Mouse (Mus musculus) MEL (cell line): ENCODE results near the gene Gpnmb. TPM values are rescaled to one million over a fixed set of nuclear protein-coding genes. Genes with fewer than 3 reads are reported as not detected.
A peak's percentile ranks its signal among the peaks of the same experiment; 100 is the strongest.

ENCODE experiments used
- DNase-seq: peaks from one replicate; pipeline ENCODE4 v3.0.0; 2011; ENCODE audit warnings: low read depth, low spot score
- H3K27ac ChIP-seq: 2 replicates; pipeline ENCODE4 v1.5.1; 2012; ENCODE audit warnings: low read depth, mild to moderate bottlenecking, control low read depth, low read length, moderate library complexity; ENCODE audit not compliant: control insufficient read depth
- H3K27me3 ChIP-seq, 2 experiments: fragments of 150-350 bp in 1 of 2; sonication (generic) in 1 of 2; 2 replicates each; pipeline ENCODE4 v1.6.1; 2012; ENCODE audit warnings: low read length in 2 of 2, mild to moderate bottlenecking in 2 of 2, improper control_type of control experiment in 1 of 2, moderate library complexity in 1 of 2; ENCODE audit not compliant: insufficient read depth in 2 of 2, control insufficient read depth in 1 of 2
- H3K36me3 ChIP-seq, 2 experiments: 2 replicates each; pipeline ENCODE4 v1.6.1; 2012 to 2014; ENCODE audit warnings: low read length in 2 of 2, improper control_type of control experiment in 1 of 2, inconsistent platforms in 1 of 2, mild to moderate bottlenecking in 1 of 2; ENCODE audit not compliant: insufficient read depth in 2 of 2, control insufficient read depth in 1 of 2
- H3K4me1 ChIP-seq, 2 experiments: fragments of 150-350 bp in 1 of 2; sonication (generic) in 1 of 2; 2 replicates each; pipeline ENCODE4 v1.6.1; 2012; ENCODE audit warnings: low read length in 2 of 2, improper control_type of control experiment in 1 of 2, mild to moderate bottlenecking in 1 of 2; ENCODE audit not compliant: insufficient read depth in 2 of 2, control insufficient read depth in 1 of 2
- H3K4me3 ChIP-seq, 2 experiments: fragments of 150-350 bp in 1 of 2; sonication (generic) in 1 of 2; 2 replicates each; pipeline ENCODE4 v1.5.1; 2012; ENCODE audit warnings: low read depth in 2 of 2, low read length in 2 of 2, mild to moderate bottlenecking in 2 of 2, moderate library complexity in 2 of 2, control low read depth in 1 of 2, improper control_type of control experiment in 1 of 2; ENCODE audit not compliant: control insufficient read depth in 1 of 2, insufficient read depth in 1 of 2
- H3K79me2 ChIP-seq: 2 replicates; pipeline ENCODE4 v1.6.1; 2012; ENCODE audit warnings: mild to moderate bottlenecking, low read length, moderate library complexity; ENCODE audit not compliant: control insufficient read depth, poor library complexity, insufficient read depth
- H3K9ac ChIP-seq: 2 replicates; pipeline ENCODE4 v1.6.1; 2012; ENCODE audit warnings: low read depth, mild to moderate bottlenecking, control low read depth, low read length, moderate library complexity; ENCODE audit not compliant: control insufficient read depth, poor library complexity, severe bottlenecking
- H3K9me3 ChIP-seq: fragments of 150-350 bp; sonication (generic); replicated peaks from 2 replicates; pipeline ENCODE4 v1.6.1; 2012; ENCODE audit warnings: mild to moderate bottlenecking, low read length, improper control_type of control experiment, moderate library complexity; ENCODE audit not compliant: insufficient read depth
- BHLHE40 ChIP-seq: IDR thresholded peaks from 2 replicates; pipeline ENCODE4 v1.6.1; 2012; ENCODE audit warnings: low read depth, mild to moderate bottlenecking, inconsistent platforms, low read length, improper control_type of control experiment, borderline replicate concordance
- CHD1 ChIP-seq: IDR thresholded peaks from 2 replicates; pipeline ENCODE4 v1.6.1; 2012; ENCODE audit warnings: low read depth, mild to moderate bottlenecking, inconsistent platforms, low read length, improper control_type of control experiment
- CTCF ChIP-seq, 3 experiments: IDR thresholded peaks in 2 of 3; conservative IDR thresholded peaks in 1 of 3; 2 replicates each; pipeline ENCODE4 v1.5.1; 2011 to 2012; ENCODE audit warnings: low read length in 3 of 3, low read depth in 2 of 3, mild to moderate bottlenecking in 2 of 3, improper control_type of control experiment in 1 of 3, inconsistent platforms in 1 of 3, mixed read lengths in 1 of 3, moderate library complexity in 1 of 3; ENCODE audit not compliant: control insufficient read depth in 1 of 3, insufficient read depth in 1 of 3, poor library complexity in 1 of 3, severe bottlenecking in 1 of 3
- ELF1 ChIP-seq: IDR thresholded peaks from 2 replicates; pipeline ENCODE4 v1.6.1; 2014; ENCODE audit warnings: low read depth, mild to moderate bottlenecking, inconsistent platforms, low read length, improper control_type of control experiment, moderate library complexity
- EP300 ChIP-seq, 2 experiments: IDR thresholded peaks; 2 replicates each; pipeline ENCODE4 v1.6.1; 2011; ENCODE audit warnings: improper control_type of control experiment in 2 of 2, low read length in 2 of 2, low read depth in 1 of 2, mild to moderate bottlenecking in 1 of 2
- GATA1 ChIP-seq: IDR thresholded peaks from 2 replicates; pipeline ENCODE4 v1.6.1; 2011; ENCODE audit warnings: low read depth, low read length, improper control_type of control experiment
- HCFC1 ChIP-seq: IDR thresholded peaks from 2 replicates; pipeline ENCODE4 v1.6.1; 2012; ENCODE audit warnings: low read depth, mild to moderate bottlenecking, inconsistent platforms, low read length, improper control_type of control experiment, moderate library complexity
- MAFK ChIP-seq: IDR thresholded peaks from 2 replicates; pipeline ENCODE4 v1.6.1; 2011; ENCODE audit warnings: low read depth, mild to moderate bottlenecking, low read length, improper control_type of control experiment, borderline replicate concordance
- MAZ ChIP-seq: IDR thresholded peaks from 2 replicates; pipeline ENCODE4 v1.6.1; 2012; ENCODE audit warnings: low read depth, mild to moderate bottlenecking, inconsistent platforms, low read length, improper control_type of control experiment
- MYB ChIP-seq: IDR thresholded peaks from 2 replicates; pipeline ENCODE4 v1.6.1; 2011; ENCODE audit warnings: mild to moderate bottlenecking, low read depth, low read length, improper control_type of control experiment
- NELFE ChIP-seq: IDR thresholded peaks from 2 replicates; pipeline ENCODE4 v1.6.1; 2011; ENCODE audit warnings: low read depth, low read length, improper control_type of control experiment
- NRF1 ChIP-seq: IDR thresholded peaks from 2 replicates; pipeline ENCODE4 v1.6.1; 2014; ENCODE audit warnings: low read depth, mild to moderate bottlenecking, inconsistent platforms, low read length, improper control_type of control experiment, moderate library complexity; ENCODE audit not compliant: poor library complexity, insufficient read depth, severe bottlenecking
- POLR2A ChIP-seq, 2 experiments: IDR thresholded peaks; 2 replicates each; pipeline ENCODE4 v1.6.1; 2011 to 2012; ENCODE audit warnings: low read length in 2 of 2, mild to moderate bottlenecking in 2 of 2, control low read depth in 1 of 2, improper control_type of control experiment in 1 of 2, low read depth in 1 of 2, moderate library complexity in 1 of 2; ENCODE audit not compliant: control insufficient read depth in 1 of 2, insufficient read depth in 1 of 2, poor library complexity in 1 of 2
- POLR2AphosphoS2 ChIP-seq: IDR thresholded peaks from 2 replicates; pipeline ENCODE4 v1.6.1; 2011; ENCODE audit warnings: low read length, improper control_type of control experiment
- POLR2AphosphoS5 ChIP-seq: IDR thresholded peaks from 2 replicates; pipeline ENCODE4 v1.6.1; 2012; ENCODE audit warnings: low read depth, borderline replicate concordance, mild to moderate bottlenecking, inconsistent platforms, low read length, moderate library complexity, mixed read lengths
- RAD21 ChIP-seq: IDR thresholded peaks from 2 replicates; pipeline ENCODE4 v1.6.1; 2011; ENCODE audit warnings: mild to moderate bottlenecking, low read depth, low read length, improper control_type of control experiment
- RCOR1 ChIP-seq: IDR thresholded peaks from 2 replicates; pipeline ENCODE4 v1.6.1; 2012; ENCODE audit warnings: low read depth, mild to moderate bottlenecking, inconsistent platforms, low read length, improper control_type of control experiment
- USF1 ChIP-seq: IDR thresholded peaks from 2 replicates; pipeline ENCODE4 v1.6.1; 2014; ENCODE audit warnings: low read depth, mild to moderate bottlenecking, inconsistent platforms, low read length, improper control_type of control experiment, moderate library complexity
- USF2 ChIP-seq, 2 experiments: IDR thresholded peaks; 2 replicates each; pipeline ENCODE4 v1.6.1; 2011 to 2012; ENCODE audit warnings: improper control_type of control experiment in 2 of 2, low read length in 2 of 2, borderline replicate concordance in 1 of 2, inconsistent platforms in 1 of 2, low read depth in 1 of 2, mild to moderate bottlenecking in 1 of 2; ENCODE audit not compliant: insufficient read depth in 1 of 2
- ZKSCAN1 ChIP-seq: IDR thresholded peaks from 2 replicates; pipeline ENCODE4 v1.6.1; 2012; ENCODE audit warnings: low read depth, mild to moderate bottlenecking, inconsistent platforms, low read length, improper control_type of control experiment, moderate library complexity
- polyA plus RNA-seq, 2 experiments: library from polyadenylated mRNA; stranded (reverse) in 1 of 2; unstranded in 1 of 2; fragments of >175 nt in 1 of 2; fragments of >200 nt in 1 of 2; gene quantifications; 2 replicates each; pipeline versions ENCODE4 v1.2.1 to v1.2.4; 2012; ENCODE audit warnings: low replicate concordance in 2 of 2, low read depth in 1 of 2; ENCODE audit not compliant: insufficient read length in 2 of 2, insufficient read depth in 1 of 2, missing spikeins in 1 of 2
- total RNA-seq: library from RNA; depleted of rRNA; stranded (reverse); fragments of 300-350 nt; gene quantifications from 2 replicates; pipeline ENCODE4 v1.2.3, GENCODE M21; 2012

The Gpnmb gene
- total and polyA plus RNA-seq, 3 experiments: not detected

DNA sequence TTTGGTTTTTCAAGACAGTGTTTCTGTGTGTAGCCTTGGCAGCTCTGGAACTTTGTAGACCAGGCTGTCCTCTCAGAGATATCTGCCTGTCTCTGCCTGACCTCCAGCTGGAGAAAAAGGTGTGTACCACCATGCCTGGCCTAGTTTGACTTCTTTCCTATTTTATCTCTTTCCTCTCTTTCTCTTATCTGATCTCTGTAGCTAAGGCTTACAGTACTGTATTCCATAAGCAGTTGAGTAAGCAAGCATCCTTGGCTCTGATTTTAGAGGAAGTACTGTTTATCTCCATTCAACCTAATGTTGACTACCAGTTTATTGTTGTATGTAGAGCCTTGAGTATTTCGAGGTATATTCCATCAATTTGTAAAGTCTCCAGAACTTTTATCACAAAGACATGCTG is 43.0 kb downstream of the Gpnmb start:
- Histone ChIP-seq H3K27me3 (no peaks in the 10 kb centered on the region), H3K9me3 (no peaks in the 10 kb centered on the region), H3K4me1 (peaks cover 0 to 14% of the 10 kb centered on the region in 2 experiments; a peak in 2 of 4 replicates), H3K4me3 (no peak overlapping the region), H3K27ac (no peak overlapping the region), H3K79me2 (peaks cover 15% of the 10 kb centered on the region), H3K36me3 (peaks cover 2 to 11% of the 10 kb centered on the region in 2 experiments; a peak in 3 of 4 replicates), H3K9ac (no peak overlapping the region)
- peak; percentile 52; the same call in 1 of the 2 replicates for TF ChIP-seq RCOR1
- peak; percentile 78 for TF ChIP-seq GATA1
- TF ChIP-seq EP300 (IDR thresholded peaks at IDR 0.05; ENCODE audit: low read depth in 1 of 2, low read length in 2 of 2): peak in 1 of 2 experiments; percentile 30; a peak in 1 of 4 replicates
- TF ChIP-seq HCFC1: no peak
- no peak for TF ChIP-seq RAD21
- DNase-seq: peak; percentile 17

DNA sequence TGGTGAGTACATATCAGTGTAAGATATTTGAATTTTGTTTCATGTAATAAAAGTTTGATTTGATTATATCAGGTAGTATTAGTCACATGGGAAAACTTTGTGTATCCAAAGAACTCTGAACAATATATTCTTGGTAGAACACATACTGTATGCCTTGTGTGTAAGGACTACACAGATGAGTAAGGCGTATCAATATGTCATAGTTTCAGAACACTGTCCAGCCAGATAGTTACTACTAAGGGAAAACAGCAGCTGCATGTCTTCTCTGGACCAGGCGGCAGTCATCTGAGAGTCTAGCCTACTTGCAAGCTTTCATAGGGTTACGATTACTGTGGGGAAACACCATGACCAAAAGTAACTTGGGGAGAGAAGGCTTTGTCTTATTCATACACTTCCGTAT is 46.7 kb downstream of the Gpnmb start:
- TF ChIP-seq MAZ (no peak), USF2 (IDR thresholded peaks at IDR 0.05; ENCODE audit: borderline replicate concordance in 1 of 2, insufficient read depth in 1 of 2, low read depth in 1 of 2, low read length in 2 of 2) (no peak), POLR2A (IDR thresholded peaks at IDR 0.05; ENCODE audit: control insufficient read depth in 1 of 2, insufficient read depth in 1 of 2, low read depth in 1 of 2, low read length in 2 of 2, poor library complexity in 1 of 2) (no peak), NELFE (no peak), POLR2AphosphoS5 (no peak), CHD1 (no peak), EP300 (IDR thresholded peaks at IDR 0.05; ENCODE audit: low read depth in 1 of 2, low read length in 2 of 2) (no peak), MAFK (no peak), MYB (no peak), NRF1 (no peak), RCOR1 (no peak), BHLHE40 (no peak), USF1 (no peak), RAD21 (no peak), HCFC1 (no peak), ZKSCAN1 (no peak), ELF1 (no peak), CTCF (IDR thresholded peaks at IDR 0.05 in 2 of 3, conservative IDR thresholded peaks at IDR 0.05 in 1 of 3; ENCODE audit: control insufficient read depth in 1 of 3, insufficient read depth in 1 of 3, low read depth in 2 of 3, low read length in 3 of 3, poor library complexity in 1 of 3, severe bottlenecking in 1 of 3) (no peak), POLR2AphosphoS2 (no peak), GATA1 (no peak)
- Histone ChIP-seq H3K4me1 (peaks cover 0 to 6% of the 10 kb centered on the region in 2 experiments; a peak in 2 of 4 replicates), H3K36me3 (peaks cover 4 to 5% of the 10 kb centered on the region in 2 experiments), H3K27ac (no peak overlapping the region), H3K9me3 (no peaks in the 10 kb centered on the region), H3K27me3 (no peaks in the 10 kb centered on the region), H3K79me2 (no peaks in the 10 kb centered on the region; the same call in 1 of the 2 replicates), H3K9ac (no peak overlapping the region), H3K4me3 (no peak overlapping the region)
- no peak for DNase-seq
